Mouse (Mus musculus) cerebral cortex, adult 2 months (tissue): ENCODE measurements around the gene Rdh11.

Experiments
- WGBS: fragments of 180-500 bp; shearing (Covaris S2); methylation state at CpG from one replicate; pipeline ENCODE4 v1.1.7; 2018; 5-methylcytosine and 5-hydroxymethylcytosine counted together

The Rdh11 gene

DNA sequence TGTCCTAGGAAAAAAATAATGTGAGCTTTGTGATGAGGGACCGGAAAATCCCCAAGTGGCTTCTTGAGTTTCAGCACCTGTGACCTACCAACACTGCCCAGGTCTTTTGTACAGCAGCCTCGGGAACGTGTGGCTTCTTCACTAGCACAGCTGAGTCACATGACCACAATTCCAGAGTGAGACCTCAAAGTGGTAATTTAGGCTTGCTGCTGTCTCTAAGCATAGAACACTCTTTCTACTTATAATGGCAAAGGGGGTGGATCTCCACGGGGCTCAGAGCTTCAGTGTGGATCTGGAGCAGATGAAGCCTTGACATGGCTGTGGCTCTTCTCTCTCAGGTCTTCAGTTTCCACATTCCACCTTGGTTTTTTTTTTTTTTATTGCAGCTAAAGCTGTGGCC is 57.0 kb downstream of the Rdh11 start:
- 29% methylated on average over 4 of the region's 4 CpGs for whole genome bisulfite sequencing

DNA sequence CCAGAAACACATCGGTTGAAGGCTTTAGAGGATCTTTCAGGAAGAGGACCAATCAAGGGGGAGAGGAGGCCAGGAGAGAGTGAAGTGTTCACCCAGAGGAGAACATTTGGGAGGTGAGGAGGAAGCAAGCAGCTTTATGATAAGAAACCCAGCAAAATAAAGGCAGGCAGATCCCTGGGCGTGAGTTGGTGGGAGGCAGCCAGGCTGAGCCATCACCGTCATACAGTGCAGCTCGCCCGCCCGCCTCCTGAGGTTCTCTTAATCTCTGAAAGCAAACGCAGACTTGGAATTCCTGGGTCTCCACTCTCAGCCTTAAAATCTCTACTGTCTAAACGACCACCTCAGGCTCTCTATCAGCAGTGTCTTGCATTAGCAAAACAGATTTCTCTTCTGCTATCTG is 57.4 kb downstream of the Rdh11 start:
- 24% methylated on average over 8 of the region's 8 CpGs for WGBS

DNA sequence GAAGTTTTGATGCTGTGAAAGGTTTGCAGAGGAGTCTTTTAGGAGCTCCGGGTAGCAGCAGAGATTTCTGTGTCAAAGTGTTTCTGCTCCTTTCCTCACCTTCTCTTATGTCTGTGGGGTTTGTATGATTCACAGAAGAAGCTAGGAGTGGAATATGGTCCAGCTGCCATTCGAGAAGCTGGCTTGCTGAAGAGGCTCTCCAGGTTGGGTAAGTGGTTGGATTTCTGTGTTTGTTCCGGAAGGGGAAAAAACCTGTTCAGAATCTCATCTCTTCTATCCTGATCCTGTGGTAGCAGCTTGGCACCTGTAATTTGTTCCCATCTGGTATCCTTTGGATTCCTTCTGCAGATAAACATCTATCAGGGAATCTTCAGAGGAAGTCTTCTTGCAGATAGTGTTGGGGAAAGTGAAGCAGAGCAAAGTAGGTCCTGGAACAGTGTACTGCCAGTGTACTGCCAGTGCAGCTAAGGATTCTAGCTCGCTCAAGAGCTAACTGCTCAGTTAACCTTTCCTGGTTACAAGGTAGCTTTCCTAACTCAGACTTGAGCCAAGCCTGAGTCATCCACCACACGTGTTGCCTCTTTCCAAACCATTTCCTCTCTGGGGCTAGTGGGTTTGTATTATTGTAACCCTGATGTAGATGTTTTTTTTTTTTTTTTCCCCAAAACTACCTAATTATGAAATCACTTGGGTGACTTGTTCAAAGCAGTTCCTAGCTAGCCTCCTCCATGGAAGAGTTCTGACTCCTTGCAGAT is 60.2 kb downstream of the Rdh11 start:
- WGBS = 32% methylated on average over 5 of the region's 5 CpGs

DNA sequence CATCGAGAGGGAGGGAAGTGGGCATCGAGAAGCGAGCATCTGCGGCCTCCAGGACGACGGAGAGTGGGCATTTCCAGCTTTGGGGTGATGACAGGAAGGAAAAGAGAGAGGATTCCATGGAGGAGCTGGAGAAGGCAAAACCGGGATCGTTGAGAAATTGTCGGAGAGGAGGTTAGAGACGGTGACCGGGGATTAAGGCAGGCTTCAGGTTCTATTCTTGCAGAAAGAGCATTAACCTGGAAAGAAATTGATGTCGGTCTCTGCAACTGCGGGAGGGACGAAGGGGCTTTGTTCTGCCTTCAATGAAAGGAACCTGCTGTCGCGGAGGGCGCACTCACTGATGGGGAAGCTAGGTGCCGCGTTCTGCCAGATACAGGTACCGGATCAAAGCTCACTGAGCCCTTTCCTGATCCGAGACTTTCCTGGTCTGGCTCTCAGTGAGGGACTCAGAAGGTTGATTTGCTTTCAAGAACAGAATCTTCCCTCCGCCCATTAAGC is 60.9 kb downstream of the Rdh11 start:
- WGBS = 1% methylated on average over 22 of the region's 22 CpGs

DNA sequence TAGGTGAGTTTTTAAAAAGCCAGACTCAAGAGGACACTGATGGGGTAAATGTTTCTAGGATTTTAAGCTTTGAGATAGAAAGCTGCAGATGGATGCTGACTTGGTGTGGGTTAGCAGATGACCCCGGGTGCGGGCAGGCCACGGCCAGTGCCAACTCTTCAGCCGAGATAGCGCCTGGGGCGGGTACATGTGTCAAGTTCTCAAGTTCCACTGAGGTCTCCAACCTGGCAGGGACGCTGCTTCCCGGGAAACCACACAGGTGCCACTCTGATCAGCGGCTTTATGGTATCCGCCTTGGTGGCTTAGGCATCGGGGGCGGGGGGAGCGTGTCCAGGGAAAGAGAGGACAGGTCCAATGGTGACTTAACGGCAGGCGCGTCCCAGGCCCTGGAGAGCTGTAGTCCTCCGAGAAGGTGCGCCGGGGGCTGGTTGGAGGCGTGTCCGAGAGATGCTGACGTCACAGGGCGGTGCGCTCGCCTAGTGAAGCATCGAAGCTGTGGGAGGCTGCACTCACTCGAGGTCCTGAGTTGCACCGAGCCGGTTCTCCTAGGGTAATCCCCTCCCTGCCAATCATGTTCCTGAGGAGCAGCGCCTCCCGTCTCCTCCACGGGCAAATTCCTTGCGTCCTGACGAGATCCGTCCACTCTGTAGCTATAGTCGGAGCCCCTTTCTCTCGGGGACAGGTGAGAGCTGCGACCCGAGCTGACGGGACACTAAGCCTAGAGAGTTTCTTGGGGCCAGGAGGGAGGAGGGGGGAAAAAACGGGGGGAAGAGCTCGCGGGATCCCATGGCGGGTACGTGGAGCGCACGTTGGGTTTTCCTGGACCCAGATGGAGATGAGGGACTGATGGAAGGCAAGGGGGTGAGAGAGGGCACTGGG is 61.6 kb downstream of the Rdh11 start, which contains the start of gene Arg2:
Arg2 (plus strand) TSS at position 479 of the 879 bp plus-strand sequence.
- WGBS = 2% methylated on average over 47 of the region's 47 CpGs
